Mouse (Mus musculus) B cell, adult 2 months (primary cell): ENCODE data around the gene Prdm5.

Source experiments
- DNase-seq, 2 experiments: peaks; one replicate each; pipeline ENCODE4 v3.0.0; 2022

The Prdm5 gene

DNA sequence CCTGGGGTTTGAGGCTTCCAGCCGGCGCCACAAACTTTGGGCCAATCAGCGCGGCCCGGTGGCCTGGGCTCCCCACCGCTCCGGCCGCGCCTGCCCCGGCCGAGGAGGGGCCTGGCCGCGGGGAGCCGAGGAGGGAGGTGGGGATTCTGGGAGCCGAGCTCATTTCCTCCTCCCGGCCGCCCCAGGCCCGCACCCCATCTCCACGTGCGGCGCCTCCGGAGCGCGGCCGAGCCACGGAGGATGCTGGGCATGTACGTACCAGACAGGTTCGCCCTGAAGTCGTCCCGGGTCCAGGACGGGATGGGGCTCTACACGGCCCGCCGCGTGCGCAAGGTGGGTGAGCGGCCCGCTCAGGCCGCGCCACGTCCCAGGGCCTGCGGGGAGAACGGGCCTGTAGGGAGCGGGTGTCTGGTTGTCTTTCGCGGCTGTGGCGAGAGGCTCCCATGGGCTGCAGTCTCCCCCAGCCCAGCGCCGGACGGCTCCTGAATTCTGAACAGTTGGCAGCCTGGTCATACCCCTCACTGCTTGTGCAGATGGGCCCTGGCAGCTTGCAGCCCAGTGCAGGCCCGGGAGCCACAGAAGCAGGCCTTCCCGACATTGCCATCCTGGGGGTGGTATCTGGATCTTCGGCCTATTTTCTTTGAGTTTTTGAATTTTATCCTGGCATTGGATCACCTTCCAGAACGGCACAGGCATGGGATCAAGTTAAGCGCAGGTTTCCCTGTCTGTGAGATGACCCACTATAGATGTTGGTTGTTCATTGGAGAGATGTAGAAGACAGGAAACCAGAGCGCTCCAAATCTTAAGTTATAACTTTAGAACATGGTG, at the start of gene Prdm5:
Gene Prdm5, plus strand, starts transcription at position 128 of the 828 bp plus-strand sequence.
- peak in 1 of 2 experiments; percentile 1 for DNase-seq

DNA sequence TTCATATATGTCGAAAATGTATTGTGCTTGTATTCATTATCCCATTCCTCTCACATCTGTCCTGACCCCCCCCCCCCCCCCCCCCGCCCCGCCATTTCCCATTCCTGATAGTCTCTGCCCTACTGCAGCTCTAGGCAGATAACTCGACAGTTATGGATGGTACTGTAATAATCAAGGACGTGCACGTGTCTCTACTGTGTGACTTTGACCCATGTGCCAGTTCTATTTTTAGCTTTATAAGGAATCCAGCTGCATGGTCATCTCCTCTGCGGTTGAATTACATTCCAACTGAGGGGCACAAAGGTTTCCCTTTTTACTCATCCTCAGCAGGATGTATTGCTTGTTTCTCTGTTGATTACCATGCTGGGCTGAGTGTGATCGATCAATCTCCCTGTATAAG, 39.3 kb upstream of the Prdm5 start:
- no peak for DNase-seq

DNA sequence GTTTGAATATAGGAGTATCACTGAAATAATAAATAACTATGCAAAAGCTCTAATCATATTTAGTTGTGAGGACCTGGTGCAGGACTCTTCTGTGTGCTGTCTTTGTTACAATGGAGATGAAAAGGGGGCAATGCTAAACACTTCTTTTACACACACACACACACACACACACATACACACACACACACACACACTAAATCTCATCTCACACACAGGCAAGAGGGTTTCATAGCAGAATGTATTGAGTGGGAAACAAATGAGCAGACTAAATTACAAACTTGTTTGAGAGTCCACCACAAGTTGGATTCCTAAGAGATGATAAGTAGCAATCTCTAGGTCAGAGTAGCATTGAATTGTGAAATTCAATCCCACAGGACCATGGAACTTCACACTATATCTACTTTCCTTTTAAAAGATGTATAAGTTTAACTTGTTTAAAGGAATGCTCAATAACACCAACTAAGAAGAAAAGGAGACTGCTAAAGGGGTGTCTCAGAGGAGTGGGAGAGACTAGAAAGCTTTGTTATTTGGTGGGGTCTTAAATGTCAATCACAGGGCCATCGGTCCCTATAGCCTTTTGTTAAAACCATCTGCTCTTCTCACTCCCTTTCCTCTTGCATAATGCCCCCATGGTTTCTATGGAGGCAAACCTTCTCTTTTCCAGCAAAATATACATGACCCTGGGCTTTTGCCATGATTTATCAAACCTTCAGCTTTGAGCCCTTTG, 35.5 kb upstream of the Prdm5 start:
- DNase-seq: no peak

DNA sequence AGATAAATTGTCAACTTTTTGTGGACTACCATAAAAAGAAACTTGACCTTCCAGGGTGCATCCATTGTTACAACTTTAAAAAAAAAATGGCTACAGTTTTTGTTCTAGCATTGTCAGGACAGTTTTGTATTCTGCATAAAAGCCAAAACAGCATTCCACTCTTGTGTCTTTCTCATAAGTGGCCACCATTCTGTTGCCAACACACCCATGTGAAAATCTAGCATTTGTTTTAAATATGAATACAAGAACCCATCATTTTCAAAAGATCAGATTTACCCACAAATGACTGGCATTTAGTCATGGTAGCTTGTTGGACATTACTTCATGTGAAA, 35.0 kb upstream of the Prdm5 start:
- no peak for DNase-seq

DNA sequence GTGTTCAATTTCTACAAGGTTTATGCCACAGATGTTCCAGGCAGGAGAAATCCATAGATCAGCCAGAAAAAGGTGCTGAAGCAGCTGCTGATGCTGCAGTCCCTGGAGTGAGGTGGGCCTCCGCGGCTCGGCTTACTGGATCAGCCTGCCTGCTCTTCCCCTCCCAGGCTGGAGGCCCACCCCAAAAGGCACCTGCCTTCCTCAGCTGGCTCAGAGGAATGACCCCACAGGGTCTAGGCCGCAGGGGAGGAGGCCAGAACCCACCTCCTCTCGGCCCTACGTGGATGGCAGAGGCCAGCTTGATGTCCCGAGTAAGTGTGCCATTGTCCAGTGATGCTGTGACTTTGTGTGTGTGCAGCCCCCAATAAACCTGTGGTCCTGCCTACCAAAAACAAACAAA, 20.6 kb upstream of the Prdm5 start:
- no peak for DNase-seq

DNA sequence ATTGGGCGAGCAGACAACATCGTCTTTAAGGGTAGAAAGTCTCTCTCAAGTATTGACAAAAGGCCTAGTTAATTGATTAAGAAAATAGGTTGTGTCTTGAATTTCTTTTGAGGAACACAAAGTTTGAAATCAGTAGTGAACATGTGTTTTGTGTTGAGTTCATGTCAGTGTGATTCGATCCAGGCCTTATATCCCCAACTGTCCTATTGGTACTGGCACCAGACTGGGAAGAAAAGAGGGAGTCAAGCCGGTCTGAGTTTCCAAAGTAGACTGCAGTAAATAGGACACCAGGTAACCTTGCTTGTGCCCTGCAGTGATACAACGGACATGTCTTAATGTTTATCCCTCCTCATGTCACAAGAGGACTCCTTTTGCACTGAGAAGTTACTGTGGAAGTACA, 19.6 kb upstream of the Prdm5 start:
- DNase-seq: no peak

DNA sequence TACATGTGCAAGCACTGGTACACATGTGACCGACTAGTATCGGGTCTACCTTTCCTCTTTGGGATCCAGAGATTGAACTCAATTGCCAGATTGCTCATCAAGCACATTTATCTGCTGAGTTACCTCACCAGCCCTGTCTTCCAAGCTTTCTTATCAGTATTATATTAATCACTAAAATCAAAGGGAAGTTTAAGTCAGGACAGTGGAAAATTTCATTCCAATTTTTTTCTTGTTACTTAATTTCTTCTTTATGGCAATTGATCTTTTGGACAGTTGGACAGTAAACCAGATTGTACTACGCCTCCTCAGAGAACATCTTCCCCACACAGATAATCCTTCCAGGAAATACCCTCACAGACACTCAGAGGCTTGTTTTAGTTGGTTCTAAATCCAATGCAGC, 18.7 kb upstream of the Prdm5 start:
- no peak for DNase-seq

DNA sequence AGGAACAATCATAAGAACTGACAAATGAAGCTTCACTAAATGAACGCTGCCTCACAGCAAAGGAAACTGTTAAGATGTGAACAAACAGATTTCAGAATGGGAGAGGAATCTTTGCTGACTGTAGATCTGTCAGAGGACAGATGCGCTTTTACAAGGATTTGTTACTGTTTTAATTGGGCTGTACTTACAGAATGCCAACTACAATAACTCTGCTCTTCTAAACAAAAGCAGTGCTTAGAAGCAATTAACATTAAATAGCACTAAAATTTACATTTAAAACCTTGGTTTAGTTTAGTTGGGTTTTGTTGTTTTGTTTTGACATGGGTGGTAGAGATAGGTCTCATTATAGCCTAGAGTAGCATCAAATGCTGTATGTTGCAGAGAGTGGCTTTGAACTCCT, 14.3 kb upstream of the Prdm5 start:
- no peak for DNase-seq

DNA sequence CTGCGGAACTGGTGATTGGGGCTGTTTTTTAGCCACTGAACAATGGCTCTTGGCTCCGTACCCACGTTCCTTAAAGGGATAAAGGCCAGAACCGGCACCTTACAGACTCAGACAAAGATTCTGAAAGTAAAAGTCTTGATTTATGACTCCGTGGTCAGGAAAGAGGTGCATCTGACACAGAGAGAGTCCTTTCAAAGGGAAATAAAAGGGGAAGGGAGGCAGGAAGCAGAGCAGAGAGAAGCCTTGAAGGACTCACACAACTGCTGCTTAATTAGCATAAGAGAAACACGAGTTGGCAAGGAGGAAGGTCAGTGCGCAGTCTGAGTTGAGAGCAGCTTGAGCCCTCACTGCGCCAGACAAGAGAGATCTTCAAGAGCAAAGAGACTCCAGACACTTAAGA, 13.7 kb upstream of the Prdm5 start:
- peak; percentile 9 to 11 for DNase-seq

DNA sequence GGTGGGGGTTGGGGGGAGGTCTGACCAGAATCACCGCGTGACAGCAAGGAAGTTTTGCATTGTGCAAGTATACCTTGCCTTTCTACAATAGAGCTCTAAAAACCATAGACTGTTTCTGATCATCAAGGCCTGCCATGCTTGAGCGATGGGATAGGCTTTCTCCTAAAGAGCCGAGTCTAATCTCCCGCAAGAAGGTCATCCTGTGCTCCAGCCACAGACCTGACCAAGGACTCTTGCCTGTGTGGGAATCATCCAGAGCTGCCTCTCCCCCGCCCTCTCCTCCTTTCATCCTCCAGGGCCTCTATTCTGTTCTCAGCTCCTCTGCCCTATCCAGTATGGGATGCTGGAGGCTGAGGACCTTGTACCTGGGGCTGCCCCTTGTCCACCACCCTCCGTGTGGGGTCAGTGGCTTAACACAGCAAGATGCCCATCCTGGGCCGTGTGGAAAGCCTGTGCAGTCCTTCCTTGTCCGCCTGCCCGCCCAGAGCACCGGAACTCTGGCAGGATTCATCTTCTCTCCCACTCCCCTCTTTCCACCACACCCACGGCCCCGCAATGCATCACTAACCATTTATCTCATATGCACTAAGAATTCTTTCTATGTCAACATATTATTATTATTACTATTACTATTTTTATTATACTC, 12.9 kb upstream of the Prdm5 start:
- no peak for DNase-seq

DNA sequence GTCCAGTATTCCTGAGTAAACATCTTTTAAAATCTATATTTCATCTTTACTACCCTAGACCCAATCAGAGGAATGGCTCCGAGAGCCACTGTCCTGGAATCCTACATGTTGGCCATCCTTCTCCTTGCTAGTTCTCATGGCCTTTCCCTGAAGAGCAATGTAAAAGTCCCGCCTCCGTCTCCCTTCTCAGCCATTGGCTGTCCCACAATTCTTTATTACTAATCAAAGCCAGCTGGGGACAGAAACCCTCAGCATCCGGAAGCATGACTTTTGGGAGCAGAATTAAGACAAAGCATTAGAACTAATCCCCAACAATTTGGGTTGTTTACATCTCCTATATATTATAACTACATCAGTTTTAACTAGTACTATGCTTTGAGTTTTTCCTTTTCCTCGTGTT, 10.9 kb upstream of the Prdm5 start:
- DNase-seq: no peak

DNA sequence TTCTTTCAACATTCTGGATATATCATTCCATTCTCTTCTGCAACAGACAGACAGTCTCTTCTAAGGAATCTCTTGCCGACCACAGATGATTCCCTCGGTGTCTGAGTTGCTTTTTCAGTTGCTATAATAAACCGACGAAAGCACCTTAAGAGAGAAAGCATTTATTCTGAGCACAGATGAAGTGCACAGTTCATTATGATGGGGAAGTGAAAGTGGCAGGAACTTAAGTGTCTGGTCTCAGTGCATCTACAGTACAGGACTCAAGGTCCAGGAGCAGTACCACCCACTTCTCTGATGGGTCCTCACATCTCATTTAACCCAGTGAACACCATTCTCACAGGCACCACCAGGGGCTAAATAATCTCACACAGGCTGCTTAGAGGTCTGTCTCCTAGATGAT, 5.2 kb upstream of the Prdm5 start:
- no peak for DNase-seq

DNA sequence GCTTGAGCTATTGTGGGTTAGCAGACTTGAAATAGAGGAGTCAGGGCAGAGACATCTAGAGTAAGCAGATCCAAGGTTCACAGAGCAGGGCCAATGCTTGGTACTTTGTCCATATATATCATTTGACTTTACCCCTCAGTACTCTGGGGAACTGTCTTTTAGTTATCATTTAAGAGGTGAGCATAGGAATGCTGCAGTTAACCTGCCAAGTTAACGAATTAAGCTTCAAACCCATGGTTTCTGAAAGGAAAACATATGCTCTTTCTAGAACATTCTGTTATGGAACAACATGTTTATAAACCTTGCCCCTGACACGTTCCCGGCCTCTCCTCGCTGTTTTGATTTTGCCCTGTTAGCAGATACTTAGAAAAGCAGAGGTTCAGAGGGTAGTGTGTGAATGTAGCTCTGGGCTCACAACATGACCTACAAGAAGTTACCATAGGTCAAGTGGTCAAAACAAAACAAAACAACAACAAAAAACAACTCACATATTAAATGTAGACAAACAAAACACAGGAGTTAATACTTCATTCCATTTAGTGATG, 973 bp downstream of the Prdm5 start:
- DNase-seq: no peak

DNA sequence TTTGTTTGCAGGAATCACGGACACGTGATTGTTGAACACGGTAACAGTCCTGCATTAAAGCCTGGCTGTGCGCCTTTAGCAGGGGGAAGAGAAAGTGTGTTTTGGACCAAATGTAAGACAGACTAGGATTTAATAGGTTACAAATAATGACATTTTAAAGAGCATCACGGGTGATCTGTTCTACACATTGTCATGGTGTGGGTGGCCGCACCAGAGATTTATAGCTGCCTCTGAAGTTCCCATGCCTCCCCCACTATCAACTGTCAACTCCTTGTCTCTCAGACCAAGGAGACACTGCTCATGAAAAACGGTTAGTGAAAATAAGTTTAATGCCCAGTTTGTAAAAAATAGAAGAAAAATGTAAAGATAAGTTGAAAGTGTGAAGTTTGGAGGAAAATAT, 2.7 kb downstream of the Prdm5 start:
- no peak for DNase-seq

DNA sequence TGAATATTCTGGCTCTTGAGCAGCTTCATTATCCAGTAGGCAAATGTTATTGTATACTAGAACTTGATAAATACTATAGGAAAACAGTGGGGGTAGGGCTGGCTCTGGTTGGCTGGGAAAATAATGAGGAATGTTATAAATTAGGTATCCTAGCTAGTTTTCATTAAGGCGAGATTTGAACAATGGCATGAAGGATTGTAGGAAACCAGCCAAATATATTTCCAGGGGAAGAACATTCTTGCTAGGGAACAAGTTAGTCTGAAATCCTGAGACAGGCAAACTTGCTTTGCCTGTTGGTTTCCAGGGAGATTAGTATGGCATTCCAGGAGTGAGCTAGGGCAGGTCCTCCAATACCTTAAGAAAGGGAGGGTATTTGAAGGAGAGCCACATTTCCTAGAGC, 4.9 kb downstream of the Prdm5 start:
- no peak for DNase-seq

DNA sequence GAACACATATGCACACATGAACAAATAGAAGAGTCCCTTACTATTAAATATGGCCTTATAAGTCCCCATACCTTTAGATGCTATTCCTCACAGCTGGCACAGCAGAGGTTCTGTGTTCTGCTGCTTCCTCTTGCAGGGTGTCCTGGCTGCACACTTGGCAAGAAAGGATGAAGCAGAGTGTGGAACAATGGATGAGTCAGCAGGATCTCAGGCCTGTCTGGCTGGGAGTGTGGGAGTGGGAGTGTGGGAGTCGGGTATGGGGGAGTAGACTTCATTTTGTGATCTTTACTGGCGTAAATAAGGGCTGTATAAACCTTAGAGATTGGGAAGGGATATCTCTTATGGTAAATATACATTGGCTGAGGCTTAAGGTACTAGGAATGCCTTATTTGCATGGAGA, 14.1 kb downstream of the Prdm5 start:
- DNase-seq: no peak

DNA sequence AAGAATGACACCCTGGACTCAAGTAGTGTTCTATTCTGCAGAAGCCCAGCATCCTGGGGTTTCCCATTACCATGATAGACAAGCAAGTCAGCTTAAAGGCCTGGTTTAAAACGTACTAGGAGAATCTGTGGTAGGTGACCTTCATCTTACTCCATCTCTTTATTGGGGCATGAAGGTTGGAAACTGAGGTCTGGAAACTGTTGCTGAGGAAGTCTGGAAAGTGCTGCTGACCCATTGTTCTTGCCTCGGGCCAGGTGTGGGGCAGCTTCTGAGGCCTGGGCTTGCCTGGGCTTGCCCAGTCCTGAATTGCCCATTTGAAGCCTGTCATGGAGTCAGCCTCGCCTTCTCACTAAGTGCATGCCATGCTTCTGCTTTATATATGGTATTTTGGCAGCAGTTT, 17.8 kb downstream of the Prdm5 start:
- DNase-seq: no peak

DNA sequence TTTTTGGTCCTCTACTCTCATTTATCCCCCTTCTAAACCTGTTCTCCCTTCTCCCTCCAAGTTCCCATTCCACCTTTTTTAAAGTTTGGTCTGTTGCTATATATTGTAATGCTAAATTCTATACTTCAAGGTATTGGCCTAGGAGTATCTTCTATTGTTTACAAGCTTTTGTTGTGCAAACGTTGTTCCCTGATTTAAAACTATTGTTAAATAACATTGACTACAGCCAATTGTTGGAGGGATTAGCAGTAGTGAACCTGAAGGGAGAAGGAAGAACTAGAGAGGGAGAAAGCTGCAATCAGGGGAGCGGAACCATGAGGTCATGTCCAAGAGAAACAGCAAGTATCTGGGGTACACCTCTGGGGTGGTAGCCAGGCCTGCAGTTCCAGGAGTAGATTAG, 18.5 kb downstream of the Prdm5 start:
- no peak for DNase-seq

DNA sequence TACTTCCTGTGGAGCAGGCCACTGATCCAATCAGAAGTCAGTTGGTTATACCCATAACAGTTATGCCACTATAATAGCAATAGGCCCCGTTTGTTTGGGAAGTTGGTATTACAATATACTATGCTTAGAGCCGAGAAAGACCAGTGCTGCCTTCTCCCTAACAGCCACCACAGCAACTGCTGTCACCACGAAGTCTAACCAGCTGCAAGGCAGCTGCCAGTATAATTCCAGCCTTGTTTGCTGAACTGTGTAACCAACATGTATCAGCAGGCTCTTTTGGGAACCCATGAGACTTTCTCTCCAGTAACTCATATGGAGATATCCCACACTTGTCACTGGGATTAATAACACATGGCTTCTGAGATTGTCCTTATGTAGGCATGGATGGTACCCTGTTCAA, 19.6 kb downstream of the Prdm5 start:
- DNase-seq: no peak

DNA sequence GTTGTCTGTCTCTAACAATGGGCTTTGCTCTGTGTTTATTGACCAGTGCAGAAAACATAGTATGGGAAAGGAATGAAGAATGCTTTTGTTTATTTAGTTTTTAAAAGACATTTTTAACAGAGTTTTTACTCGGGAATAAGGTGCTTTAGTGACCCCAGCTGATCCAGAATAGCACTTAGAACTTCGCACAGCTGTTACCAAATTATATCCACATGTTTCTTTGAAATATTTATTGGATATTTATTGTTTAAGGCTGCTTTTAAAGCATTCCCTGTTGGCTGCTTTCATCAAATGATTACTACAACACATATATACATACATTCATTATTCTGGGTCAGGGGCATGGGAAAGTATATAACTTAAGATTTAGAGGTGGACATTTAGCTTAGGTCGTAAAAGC, 32.9 kb downstream of the Prdm5 start:
- no peak for DNase-seq

DNA sequence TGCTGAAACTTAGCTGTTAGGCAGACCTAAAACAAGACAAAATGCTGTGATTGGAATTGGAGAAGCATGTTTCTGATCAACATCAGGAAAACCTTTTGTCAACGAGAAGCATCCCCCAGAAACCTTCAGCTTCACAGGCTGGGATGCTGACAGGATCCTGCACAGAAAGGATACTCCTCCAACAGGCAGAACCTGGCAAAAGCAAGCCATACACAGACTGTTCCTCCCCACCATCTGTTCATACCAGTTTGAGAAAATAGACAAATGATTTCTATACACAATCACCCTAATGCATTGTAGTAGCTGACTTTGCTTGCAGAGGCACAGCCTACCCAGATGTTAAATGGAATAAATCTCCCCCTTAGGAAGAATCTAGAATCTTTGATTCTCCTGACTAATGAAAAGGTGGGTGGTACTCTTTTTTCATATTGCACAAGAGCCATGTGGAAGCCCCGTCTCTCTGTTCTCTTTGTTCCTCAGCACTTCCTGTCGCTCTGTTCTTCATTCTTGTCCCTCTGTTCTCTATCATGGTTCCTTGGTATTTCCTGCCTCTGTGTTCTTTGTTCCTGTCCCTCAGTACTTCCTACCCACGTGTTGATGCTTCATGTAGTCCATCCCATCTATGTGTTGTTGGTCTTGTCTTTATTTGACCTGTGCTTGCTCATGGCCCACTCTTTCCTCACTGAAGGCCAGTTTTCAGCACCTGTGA, 39.4 kb downstream of the Prdm5 start:
- DNase-seq: no peak

DNA sequence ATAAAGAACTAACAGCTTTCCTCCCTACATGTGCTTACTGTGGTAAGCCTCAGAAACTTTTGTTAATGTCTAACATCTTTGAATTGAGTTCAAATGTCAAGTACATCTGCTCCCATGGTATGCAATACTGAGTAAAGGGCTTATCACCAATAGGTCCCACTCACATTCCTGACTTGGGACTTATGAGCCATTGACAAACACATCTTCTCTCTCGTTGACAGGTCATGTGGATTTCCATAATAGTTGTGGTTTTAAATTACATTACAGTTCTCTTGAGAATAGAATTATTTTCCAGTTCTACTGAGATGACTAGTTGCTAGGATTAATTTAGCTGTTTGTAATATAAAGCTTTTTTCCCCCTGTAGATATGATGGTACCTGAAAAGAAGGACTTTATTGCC, 49.9 kb downstream of the Prdm5 start:
- no peak for DNase-seq

DNA sequence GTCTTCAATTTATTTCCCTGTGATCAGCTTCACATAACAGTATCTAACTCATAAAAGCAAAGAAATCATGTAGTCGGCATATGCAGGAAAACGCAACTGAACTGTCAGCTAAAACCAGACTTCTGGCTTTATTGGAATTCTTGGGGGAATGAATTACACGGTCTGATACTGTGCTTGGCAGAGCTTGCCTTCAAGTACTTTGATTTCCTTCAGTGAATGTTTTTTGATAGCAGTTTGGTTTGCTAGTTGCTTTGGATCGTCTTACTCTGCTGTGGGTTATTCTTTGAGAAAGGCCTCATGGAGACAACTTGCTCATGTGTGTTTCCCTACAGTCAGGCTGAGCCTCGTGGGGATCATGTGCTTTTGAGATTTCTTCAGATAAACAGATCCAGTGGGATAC, 52.7 kb downstream of the Prdm5 start:
- no peak for DNase-seq
